Mouse (Mus musculus): Measurements from ENCODE around the gene Uvssa. TPM values are rescaled to one million over a fixed set of nuclear protein-coding genes. Genes with fewer than 3 reads are reported as not detected.

The Uvssa gene
- polyA plus RNA-seq, 1 experiment: 0.09 TPM

GRCm38 (mm10) chr5:33396828-33397227 is 18.5 kb downstream of the Uvssa start:
- Histone ChIP-seq H3K36me3 (ENCODE audit: control insufficient read depth) (peaks cover 22% of the 10 kb centered on the region), H3K4me1 (ENCODE audit: control insufficient read depth) (no peaks in the 10 kb centered on the region), H3K4me3 (replicated peaks) (no peak overlapping the region), H3K9me3 (ENCODE audit: control insufficient read depth, low read length) (no peaks in the 10 kb centered on the region), H3K27me3 (ENCODE audit: control insufficient read depth) (no peaks in the 10 kb centered on the region)
- TF ChIP-seq TAL1 (IDR thresholded peaks at IDR 0.05; ENCODE audit: low read length) (no peak), GATA1 (IDR thresholded peaks at IDR 0.05; ENCODE audit: low read length) (no peak)

GRCm38 (mm10) chr5:33400819-33401218 is 22.5 kb downstream of the Uvssa start:
- H3K4me1 ChIP-seq (ENCODE audit: control insufficient read depth): no peaks in the 10 kb centered on the region
- no peaks in the 10 kb centered on the region for H3K9me3 ChIP-seq (ENCODE audit: control insufficient read depth, low read length)
- H3K4me3 ChIP-seq (replicated peaks): no peak overlapping the region
- H3K36me3 ChIP-seq (ENCODE audit: control insufficient read depth): peaks cover 8% of the 10 kb centered on the region
- TF ChIP-seq GATA1 (IDR thresholded peaks at IDR 0.05; ENCODE audit: low read length): no peak
- no peak for TF ChIP-seq TAL1 (IDR thresholded peaks at IDR 0.05; ENCODE audit: low read length)
- H3K27me3 ChIP-seq (ENCODE audit: control insufficient read depth): no peaks in the 10 kb centered on the region

- no peaks in the 10 kb centered on the region; the same call in 1 of the 2 replicates for H3K36me3 ChIP-seq (ENCODE audit: control insufficient read depth)
- no peak overlapping the region for H3K4me3 ChIP-seq (replicated peaks)
- no peaks in the 10 kb centered on the region for H3K4me1 ChIP-seq (ENCODE audit: control insufficient read depth)
- H3K27me3 ChIP-seq (ENCODE audit: control insufficient read depth): peaks cover 4% of the 10 kb centered on the region; the same call in 1 of the 2 replicates
- no peaks in the 10 kb centered on the region for H3K9me3 ChIP-seq (ENCODE audit: control insufficient read depth, low read length)
- no peak for TF ChIP-seq TAL1 (IDR thresholded peaks at IDR 0.05; ENCODE audit: low read length)
- no peak for TF ChIP-seq GATA1 (IDR thresholded peaks at IDR 0.05; ENCODE audit: low read length)
These were observed 42.0 kb downstream of the Uvssa start for GRCm38 (mm10) chr5:33420313-33420712.

GRCm38 (mm10) chr5:33427461-33427860 is 49.1 kb downstream of the Uvssa start:
- Histone ChIP-seq H3K4me1 (ENCODE audit: control insufficient read depth) (no peaks in the 10 kb centered on the region), H3K36me3 (ENCODE audit: control insufficient read depth) (no peaks in the 10 kb centered on the region), H3K4me3 (replicated peaks) (no peak overlapping the region), H3K9me3 (ENCODE audit: control insufficient read depth, low read length) (peaks cover 3% of the 10 kb centered on the region; the same call in 1 of the 2 replicates), H3K27me3 (ENCODE audit: control insufficient read depth) (peaks cover 62% of the 10 kb centered on the region)
- TF ChIP-seq TAL1 (IDR thresholded peaks at IDR 0.05; ENCODE audit: low read length): no peak
- no peak for TF ChIP-seq GATA1 (IDR thresholded peaks at IDR 0.05; ENCODE audit: low read length)

GRCm38 (mm10) chr5:33430106-33430505 is 51.8 kb downstream of the Uvssa start:
- Histone ChIP-seq H3K4me3 (replicated peaks) (no peak overlapping the region), H3K36me3 (ENCODE audit: control insufficient read depth) (no peaks in the 10 kb centered on the region), H3K4me1 (ENCODE audit: control insufficient read depth) (no peaks in the 10 kb centered on the region), H3K27me3 (ENCODE audit: control insufficient read depth) (peaks cover 87% of the 10 kb centered on the region), H3K9me3 (ENCODE audit: control insufficient read depth, low read length) (peaks cover 15% of the 10 kb centered on the region; the same call in 1 of the 2 replicates)
- TF ChIP-seq GATA1 (IDR thresholded peaks at IDR 0.05; ENCODE audit: low read length) (no peak), TAL1 (IDR thresholded peaks at IDR 0.05; ENCODE audit: low read length) (no peak)

- Histone ChIP-seq H3K9me3 (ENCODE audit: control insufficient read depth, low read length) (peaks cover 15% of the 10 kb centered on the region; the same call in 1 of the 2 replicates), H3K4me1 (ENCODE audit: control insufficient read depth) (no peaks in the 10 kb centered on the region), H3K36me3 (ENCODE audit: control insufficient read depth) (no peaks in the 10 kb centered on the region), H3K4me3 (replicated peaks) (no peak overlapping the region), H3K27me3 (ENCODE audit: control insufficient read depth) (peaks cover 89% of the 10 kb centered on the region)
- no peak for TF ChIP-seq GATA1 (IDR thresholded peaks at IDR 0.05; ENCODE audit: low read length)
- no peak for TF ChIP-seq TAL1 (IDR thresholded peaks at IDR 0.05; ENCODE audit: low read length)
These were observed 52.3 kb downstream of the Uvssa start for GRCm38 (mm10) chr5:33430511-33431172.

GRCm38 (mm10) chr5:33431173-33432005 is 53.0 kb downstream of the Uvssa start:
- Histone ChIP-seq H3K27me3 (ENCODE audit: control insufficient read depth) (peaks cover 94% of the 10 kb centered on the region), H3K4me3 (replicated peaks) (no peak overlapping the region), H3K36me3 (ENCODE audit: control insufficient read depth) (no peaks in the 10 kb centered on the region), H3K9me3 (ENCODE audit: control insufficient read depth, low read length) (peaks cover 15% of the 10 kb centered on the region; the same call in 1 of the 2 replicates), H3K4me1 (ENCODE audit: control insufficient read depth) (no peaks in the 10 kb centered on the region)
- TF ChIP-seq TAL1 (IDR thresholded peaks at IDR 0.05; ENCODE audit: low read length) (no peak), GATA1 (IDR thresholded peaks at IDR 0.05; ENCODE audit: low read length) (no peak)

GRCm38 (mm10) chr5:33432057-33432935 is 53.9 kb downstream of the Uvssa start:
- Histone ChIP-seq H3K9me3 (ENCODE audit: control insufficient read depth, low read length) (peaks cover 15% of the 10 kb centered on the region; the same call in 1 of the 2 replicates), H3K27me3 (ENCODE audit: control insufficient read depth) (peaks cover 97% of the 10 kb centered on the region)
- TF ChIP-seq TAL1 (IDR thresholded peaks at IDR 0.05; ENCODE audit: low read length): no peak
- no peak for TF ChIP-seq GATA1 (IDR thresholded peaks at IDR 0.05; ENCODE audit: low read length)

More at GRCm38 (mm10) chr5:33432057-33432935, 53.9 kb downstream of the Uvssa start:
- H3K4me1 ChIP-seq (ENCODE audit: control insufficient read depth): no peaks in the 10 kb centered on the region
- H3K36me3 ChIP-seq (ENCODE audit: control insufficient read depth): no peaks in the 10 kb centered on the region
- H3K4me3 ChIP-seq (replicated peaks): no peak overlapping the region
